Mouse (Mus musculus) intestine, embryonic 15.5 days (tissue): ENCODE data around the gene Tspan12. TPM values are rescaled to one million over a fixed set of nuclear protein-coding genes. Genes with fewer than 3 reads are reported as not detected.
A peak's percentile ranks its signal among the peaks of the same experiment; 100 is the strongest.
"Not testable (repeated sequence)": the region's sequence is repeated elsewhere in the genome, so short reads cannot be mapped to it uniquely, and the experiment has no call there.

Experiments
- ATAC-seq: fragments of 200-750 bp; cut with Nextera tagmentation; 2 replicates; pipeline ENCODE4 v1.8.0; 2017; ENCODE audit warnings: moderate TSS enrichment, moderate library complexity
- H3K27ac ChIP-seq: fragments of 300-500 bp; sonication (generic); 2 replicates; pipeline ENCODE4 v1.5.1; 2015; ENCODE audit warnings: mild to moderate bottlenecking, inconsistent platforms
- H3K27me3 ChIP-seq: fragments of 300-500 bp; sonication (generic); replicated peaks from 2 replicates; pipeline ENCODE4 v1.6.1; 2015; ENCODE audit warnings: inconsistent platforms
- H3K36me3 ChIP-seq: fragments of 300-500 bp; sonication (generic); 2 replicates; pipeline ENCODE4 v1.6.1; 2015; ENCODE audit warnings: inconsistent platforms
- H3K4me1 ChIP-seq: fragments of 300-500 bp; sonication (generic); replicated peaks from 2 replicates; pipeline ENCODE4 v1.6.1; 2015; ENCODE audit warnings: inconsistent platforms
- H3K4me2 ChIP-seq: fragments of 300-500 bp; sonication (generic); replicated peaks from 2 replicates; pipeline ENCODE4 v1.6.1; 2015; ENCODE audit warnings: mild to moderate bottlenecking, inconsistent platforms
- H3K4me3 ChIP-seq: fragments of 300-500 bp; sonication (generic); replicated peaks from 2 replicates; pipeline ENCODE4 v1.5.1; 2015; ENCODE audit warnings: inconsistent platforms
- H3K9ac ChIP-seq: fragments of 300-500 bp; sonication (generic); 2 replicates; pipeline ENCODE4 v1.6.1; 2015; ENCODE audit warnings: inconsistent platforms
- H3K9me3 ChIP-seq: fragments of 300-500 bp; sonication (generic); 2 replicates; pipeline ENCODE4 v1.6.1; 2016; ENCODE audit warnings: inconsistent platforms
- WGBS: fragments of 180-500 bp; shearing (Covaris S2); methylation state at CpG from one replicate; pipeline ENCODE4 v1.1.7; 2015; 5-methylcytosine and 5-hydroxymethylcytosine counted together
- polyA plus RNA-seq: library from polyadenylated mRNA; unstranded; fragments of >200 nt; fragmentation: Nextera tagmentation; extraction: Ambion mirVana; gene quantifications from 2 replicates; pipeline ENCODE4 v1.2.1, GENCODE M21; 2015

The Tspan12 gene
- polyA plus RNA-seq: 72.9 and 80.5 TPM in 2 replicates

DNA sequence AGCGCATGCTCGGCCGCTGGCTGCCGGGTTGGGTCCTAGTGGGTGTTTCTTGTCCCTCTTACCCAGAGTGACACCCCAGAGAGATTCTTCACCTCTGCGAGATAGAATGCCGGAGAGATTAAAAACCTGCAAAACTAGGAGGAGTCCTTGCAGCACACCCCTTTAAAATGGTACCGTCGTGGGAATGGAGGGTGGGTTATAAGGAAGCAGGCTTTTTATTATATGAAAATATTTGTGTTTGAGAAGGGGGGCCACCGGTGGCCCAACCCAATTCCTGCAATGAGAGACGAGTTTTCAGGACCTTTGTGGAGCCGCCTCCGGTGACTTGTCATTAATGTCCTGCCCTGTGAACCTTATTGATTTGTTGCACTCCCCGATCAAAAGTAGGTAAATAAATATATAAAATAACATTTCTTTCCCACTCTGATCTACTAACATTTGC lies at the start of gene Tspan12:
TSS of gene Tspan12 (minus strand) at position 172 of the 442 bp plus-strand sequence.
- Histone ChIP-seq H3K9me3 (no peaks in the 10 kb centered on the region), H3K27ac (peak within 1 kb of the TSS; percentile 95), H3K4me2 (peak within 1 kb of the TSS; percentile 79), H3K27me3 (no peaks in the 10 kb centered on the region), H3K4me1 (0 out of 2 replicates have a peak, but pooled peaks cover 8% of the 10 kb centered on the region), H3K9ac (peak within 1 kb of the TSS; percentile 80), H3K36me3 (no peaks in the 10 kb centered on the region), H3K4me3 (peak within 1 kb of the TSS; percentile 93)
- ATAC-seq: peak; percentile 77; the same call in 1 of the 2 replicates
- WGBS: 1% methylated on average over 13 of the region's 13 CpGs

GRCm38 (mm10) chr6:21894451-21894850 lies 42.1 kb upstream of the Tspan12 start:
- no peak overlapping the region for H3K9ac ChIP-seq
- ATAC-seq: peak; percentile 53; the same call in 1 of the 2 replicates
- H3K36me3 ChIP-seq: no peaks in the 10 kb centered on the region
- WGBS: 52% methylated on average over 7 of the region's 7 CpGs
- no peaks in the 10 kb centered on the region for H3K4me1 ChIP-seq
- H3K27me3 ChIP-seq: no peaks in the 10 kb centered on the region
- no peak overlapping the region for H3K4me2 ChIP-seq
- no peak overlapping the region for H3K4me3 ChIP-seq
- no peak overlapping the region for H3K27ac ChIP-seq
- no peaks in the 10 kb centered on the region for H3K9me3 ChIP-seq

GRCm38 (mm10) chr6:21889101-21889500 lies 36.8 kb upstream of the Tspan12 start:
- Histone ChIP-seq H3K27me3 (no peaks in the 10 kb centered on the region), H3K9me3 (no peaks in the 10 kb centered on the region), H3K4me1 (no peaks in the 10 kb centered on the region), H3K9ac (no peak overlapping the region), H3K4me2 (no peak overlapping the region), H3K4me3 (no peak overlapping the region), H3K36me3 (no peaks in the 10 kb centered on the region), H3K27ac (no peak overlapping the region)
- WGBS: 57% methylated on average over 2 of the region's 2 CpGs
- ATAC-seq: no peak

DNA sequence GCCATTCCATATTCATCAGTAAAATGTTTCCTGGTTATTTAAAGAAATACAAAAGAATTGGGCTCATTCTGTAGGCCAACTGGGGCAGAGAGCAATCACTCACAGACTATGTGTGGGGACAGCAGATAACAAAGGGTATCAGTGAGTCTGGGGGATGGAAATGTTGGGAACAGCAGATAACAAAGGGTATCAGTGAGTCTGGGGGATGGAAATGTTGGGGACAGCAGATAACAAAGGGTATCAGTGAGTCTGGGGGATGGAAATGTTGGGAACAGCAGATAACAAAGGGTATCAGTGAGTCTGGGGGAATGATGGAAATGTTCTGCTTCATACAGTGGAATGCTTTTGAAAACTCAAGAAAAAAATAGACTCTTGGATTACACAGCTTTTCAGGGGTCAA lies 35.7 kb upstream of the Tspan12 start:
- H3K9ac ChIP-seq, H3K36me3 ChIP-seq, H3K4me3 ChIP-seq, H3K27ac ChIP-seq, ATAC-seq, H3K4me1 ChIP-seq, H3K4me2 ChIP-seq, H3K9me3 ChIP-seq, H3K27me3 ChIP-seq: not testable (repeated sequence)

- Histone ChIP-seq H3K4me2 (no peak overlapping the region), H3K4me3 (no peak overlapping the region), H3K4me1 (no peaks in the 10 kb centered on the region), H3K27ac (no peak overlapping the region), H3K27me3 (no peaks in the 10 kb centered on the region), H3K36me3 (no peaks in the 10 kb centered on the region), H3K9ac (no peak overlapping the region), H3K9me3 (no peaks in the 10 kb centered on the region)
- ATAC-seq: no peak
- 54% methylated on average over 6 of the region's 6 CpGs for WGBS
These were observed 27.2 kb upstream of the Tspan12 start for GRCm38 (mm10) chr6:21879496-21879895.

- Histone ChIP-seq H3K4me2 (no peak overlapping the region), H3K27ac (no peak overlapping the region), H3K9me3 (no peaks in the 10 kb centered on the region), H3K36me3 (no peaks in the 10 kb centered on the region), H3K9ac (no peak overlapping the region), H3K27me3 (no peaks in the 10 kb centered on the region), H3K4me3 (no peak overlapping the region), H3K4me1 (no peaks in the 10 kb centered on the region)
- no peak for ATAC-seq
- 22% methylated on average over 1 of the region's 1 CpGs for WGBS
These were observed 15.0 kb upstream of the Tspan12 start for GRCm38 (mm10) chr6:21867310-21867709.

GRCm38 (mm10) chr6:21864179-21864578 lies 11.9 kb upstream of the Tspan12 start:
- H3K4me3 ChIP-seq: no peak overlapping the region
- WGBS: 44% methylated on average over 8 of the region's 8 CpGs
- H3K4me2 ChIP-seq: no peak overlapping the region
- no peaks in the 10 kb centered on the region for H3K4me1 ChIP-seq
- H3K27me3 ChIP-seq: no peaks in the 10 kb centered on the region
- H3K27ac ChIP-seq: no peak overlapping the region
- no peaks in the 10 kb centered on the region for H3K9me3 ChIP-seq
- H3K36me3 ChIP-seq: no peaks in the 10 kb centered on the region
- H3K9ac ChIP-seq: no peak overlapping the region
- no peak for ATAC-seq

DNA sequence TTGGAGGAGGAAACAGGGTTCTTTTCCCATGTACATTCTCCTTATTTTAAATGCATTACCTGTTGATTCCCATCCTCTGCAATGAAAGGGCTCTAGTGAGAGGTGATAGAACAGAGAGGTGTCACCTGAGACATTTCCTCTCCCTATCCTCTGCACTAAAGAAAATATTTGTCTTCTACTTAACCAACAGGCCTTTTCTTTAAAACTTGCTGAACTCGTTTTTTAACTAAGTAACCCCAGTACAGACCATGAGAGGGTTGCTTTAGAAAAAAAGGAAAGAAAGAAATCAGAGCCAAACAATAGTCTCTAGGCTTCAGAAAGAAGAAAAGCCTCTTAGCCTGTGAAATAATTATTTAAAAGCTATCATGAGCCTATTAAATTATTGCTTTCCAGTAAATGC lies 11.2 kb upstream of the Tspan12 start:
- Histone ChIP-seq H3K27ac (no peak overlapping the region), H3K4me2 (no peak overlapping the region)

GRCm38 (mm10) chr6:21861316-21861715 lies 9.0 kb upstream of the Tspan12 start:
- WGBS: 82% methylated on average over 2 of the region's 2 CpGs

More for the DNA sequence above, 11.2 kb upstream of the Tspan12 start:
- H3K9me3 ChIP-seq: no peaks in the 10 kb centered on the region
- no peak overlapping the region for H3K9ac ChIP-seq
- no peaks in the 10 kb centered on the region for H3K27me3 ChIP-seq
- ATAC-seq: peak; percentile 71
- no peaks in the 10 kb centered on the region for H3K36me3 ChIP-seq
- H3K4me3 ChIP-seq: no peak overlapping the region
- WGBS: 25% methylated on average over 1 of the region's 1 CpGs
- H3K4me1 ChIP-seq: no peaks in the 10 kb centered on the region

GRCm38 (mm10) chr6:21857843-21858242 lies 5.5 kb upstream of the Tspan12 start:
- H3K36me3 ChIP-seq: no peaks in the 10 kb centered on the region
- H3K4me2 ChIP-seq: no peak overlapping the region
- H3K4me3 ChIP-seq: no peak overlapping the region
- no peak overlapping the region for H3K27ac ChIP-seq
- H3K9me3 ChIP-seq: no peaks in the 10 kb centered on the region
- no peak overlapping the region for H3K9ac ChIP-seq
- no peak for ATAC-seq
- no peaks in the 10 kb centered on the region for H3K27me3 ChIP-seq
- 0 out of 2 replicates have a peak, but pooled peaks cover 5% of the 10 kb centered on the region for H3K4me1 ChIP-seq
- 46% methylated on average over 7 of the region's 7 CpGs for WGBS

More at GRCm38 (mm10) chr6:21861316-21861715, 9.0 kb upstream of the Tspan12 start:
- Histone ChIP-seq H3K4me3 (no peak overlapping the region), H3K9me3 (no peaks in the 10 kb centered on the region), H3K27ac (no peak overlapping the region), H3K4me1 (no peaks in the 10 kb centered on the region), H3K36me3 (no peaks in the 10 kb centered on the region), H3K27me3 (no peaks in the 10 kb centered on the region), H3K4me2 (no peak overlapping the region), H3K9ac (no peak overlapping the region)
- no peak for ATAC-seq

DNA sequence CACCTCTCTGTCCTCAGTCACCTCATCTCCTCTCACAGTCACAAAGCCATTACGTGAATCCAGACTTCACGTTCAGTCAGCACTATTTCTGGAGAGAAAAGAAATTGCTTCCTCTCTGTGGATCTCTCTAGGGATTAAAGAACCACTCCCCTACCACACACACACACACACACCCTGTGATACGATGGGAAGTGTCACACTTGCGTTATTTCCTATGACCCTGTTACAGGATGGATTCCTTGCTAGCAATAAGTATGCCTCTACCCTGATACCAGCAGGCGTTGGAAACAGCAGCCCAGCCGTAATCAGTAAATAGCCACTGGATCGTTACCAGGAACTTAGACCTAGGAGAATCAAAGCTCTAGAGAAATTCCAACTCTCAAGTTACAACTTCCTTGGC lies 3.6 kb upstream of the Tspan12 start:
- Histone ChIP-seq H3K27me3 (no peaks in the 10 kb centered on the region), H3K4me3 (no peak overlapping the region), H3K4me2 (no peak overlapping the region), H3K27ac (no peak overlapping the region), H3K4me1 (0 out of 2 replicates have a peak, but pooled peaks cover 5% of the 10 kb centered on the region), H3K9ac (no peak overlapping the region), H3K9me3 (no peaks in the 10 kb centered on the region), H3K36me3 (no peaks in the 10 kb centered on the region)
- no peak for ATAC-seq
- 28% methylated on average over 7 of the region's 7 CpGs for WGBS

GRCm38 (mm10) chr6:21853342-21853741 lies 1.0 kb upstream of the Tspan12 start:
- WGBS: 36% methylated on average over 6 of the region's 6 CpGs
- Histone ChIP-seq H3K4me2 (no peak overlapping the region), H3K27ac (no peak overlapping the region), H3K27me3 (no peaks in the 10 kb centered on the region), H3K9me3 (no peaks in the 10 kb centered on the region), H3K9ac (no peak overlapping the region), H3K36me3 (no peaks in the 10 kb centered on the region), H3K4me1 (0 out of 2 replicates have a peak, but pooled peaks cover 8% of the 10 kb centered on the region), H3K4me3 (no peak overlapping the region)
- no peak for ATAC-seq

- H3K27me3 ChIP-seq: no peaks in the 10 kb centered on the region
- under 1% methylated on average over 61 of the region's 62 CpGs for WGBS
- peak overlapping the region; percentile 80 for H3K9ac ChIP-seq
- ATAC-seq: peak; percentile 86
- H3K27ac ChIP-seq: peak overlapping the region; percentile 95
- 0 out of 2 replicates have a peak, but pooled peaks cover 8% of the 10 kb centered on the region for H3K4me1 ChIP-seq
- H3K9me3 ChIP-seq: no peaks in the 10 kb centered on the region
- peak overlapping the region; percentile 79 for H3K4me2 ChIP-seq
- H3K36me3 ChIP-seq: no peaks in the 10 kb centered on the region
- H3K4me3 ChIP-seq: peak overlapping the region; percentile 93
These were observed 545 bp downstream of the Tspan12 start for GRCm38 (mm10) chr6:21851596-21852343.
